ENCODE assay signal across 9 mouse cellular contexts in genomic region chr17:46771616-46772015, GRCm38 (mm10). TPM values are rescaled to one million over a fixed set of nuclear protein-coding genes. Genes with fewer than 3 reads are reported as not detected.
A peak's percentile ranks its signal among the peaks of the same experiment; 100 is the strongest.
DNase-seq lines count a peak whose midpoint lies in the region; ATAC-seq lines count a peak whose summit lies in the region.
"Had no signal": no experiment of that assay in that cellular context is flagged by ENCODE, and none has a peak within 500 bp of the region (broad histone marks: within the 10 kb centered on the region; RNA-seq: fewer than 3 reads in every experiment).

No protein-coding gene starts in this region.

- H3K9ac ChIP-seq in heart, embryonic 15.5 days = no peak overlapping the region
- H3K9ac ChIP-seq in hindbrain, embryonic 11.5 days (ENCODE audit: low read depth, low read length) = peak overlapping the region; percentile 73
- H3K9ac ChIP-seq in midbrain, embryonic 11.5 days (ENCODE audit: low read length) = peak overlapping the region; percentile 81

- H3K9me3 ChIP-seq in heart, embryonic 15.5 days (replicated peaks) = no peaks in the 10 kb centered on the region
- H3K9me3 ChIP-seq in hindbrain, embryonic 11.5 days (ENCODE audit: control insufficient read depth, low read length) = no peaks in the 10 kb centered on the region
- no peaks in the 10 kb centered on the region for H3K9me3 ChIP-seq in midbrain, embryonic 11.5 days (ENCODE audit: control insufficient read depth, low read length)

- ATAC-seq in heart, embryonic 15.5 days (replicated peaks; ENCODE audit: insufficient number of reproducible peaks, insufficient read depth, low FRiP score, low read depth) = no peak
- ATAC-seq in hindbrain, embryonic 11.5 days (ENCODE audit: low FRiP score) = no peak
- no peak for ATAC-seq in midbrain, embryonic 11.5 days (ENCODE audit: low FRiP score)

- H3K27me3 ChIP-seq in heart, embryonic 15.5 days = no peaks in the 10 kb centered on the region
- H3K27me3 ChIP-seq in hindbrain, embryonic 11.5 days (ENCODE audit: control insufficient read depth, insufficient read depth, low read length) = no peaks in the 10 kb centered on the region
- H3K27me3 ChIP-seq in midbrain, embryonic 11.5 days (ENCODE audit: control insufficient read depth, insufficient read depth, low read length) = no peaks in the 10 kb centered on the region

- peaks cover 22% of the 10 kb centered on the region for H3K36me3 ChIP-seq in heart, embryonic 15.5 days
- 0 out of 2 replicates have a peak, but pooled peaks cover 2% of the 10 kb centered on the region for H3K36me3 ChIP-seq in hindbrain, embryonic 11.5 days (ENCODE audit: control insufficient read depth, insufficient read depth, low read length)
- peaks cover 13% of the 10 kb centered on the region for H3K36me3 ChIP-seq in midbrain, embryonic 11.5 days (ENCODE audit: control insufficient read depth, insufficient read depth, low read length)

- H3K4me2 ChIP-seq in heart, embryonic 15.5 days = peak overlapping the region; percentile 82
- peak overlapping the region; percentile 67 for H3K4me2 ChIP-seq in hindbrain, embryonic 11.5 days (replicated peaks; ENCODE audit: low read depth, low read length)
- H3K4me2 ChIP-seq in midbrain, embryonic 11.5 days = peak overlapping the region; percentile 76

- H3K4me3 ChIP-seq in heart, embryonic 15.5 days = peak overlapping the region; percentile 95
- H3K4me3 ChIP-seq in brown adipose tissue, adult 24 weeks (ENCODE audit: insufficient read depth, low read depth, low read length) = peak overlapping the region; percentile 68
- H3K4me3 ChIP-seq in hindbrain, embryonic 11.5 days (ENCODE audit: low read depth, low read length) = peak overlapping the region; percentile 71
- H3K4me3 ChIP-seq in midbrain, embryonic 11.5 days (ENCODE audit: low read depth, low read length) = peak overlapping the region; percentile 84

- intact Hi-C loops in gastrocnemius, postnatal 36 days (cut with DNase I) = no loop called here

- WGBS in heart, embryonic 15.5 days = 58% methylated on average over 17 of the region's 17 CpGs
- WGBS in hindbrain, embryonic 11.5 days = 66% methylated on average over 17 of the region's 17 CpGs
- WGBS in midbrain, embryonic 11.5 days = 70% methylated on average over 17 of the region's 17 CpGs

- no peak for DNase-seq in heart, adult 18-20 months
- DNase-seq in hindbrain, embryonic 11.5 days (ENCODE audit: low spot score) = no peak
- DNase-seq in midbrain, embryonic 11.5 days (ENCODE audit: low spot score, missing footprints) = no peak
- no peak for DNase-seq in urinary bladder, postnatal 36 days (ENCODE audit: low spot score in 2 of 2)
- no peak for DNase-seq in gastrocnemius, postnatal 36 days
- DNase-seq in ovary, adult 18-20 months (ENCODE audit: low spot score) = no peak

- peaks cover 16% of the 10 kb centered on the region for H3K4me1 ChIP-seq in heart, embryonic 15.5 days (replicated peaks)
- peaks cover 4% of the 10 kb centered on the region; the same call in 1 of the 2 replicates for H3K4me1 ChIP-seq in brown adipose tissue, adult 24 weeks (ENCODE audit: control insufficient read depth, insufficient read depth, insufficient read length, low read length)
- H3K4me1 ChIP-seq in hindbrain, embryonic 11.5 days (replicated peaks; ENCODE audit: control insufficient read depth, insufficient read depth, low read length) = 0 out of 2 replicates have a peak, but pooled peaks cover 3% of the 10 kb centered on the region
- H3K4me1 ChIP-seq in midbrain, embryonic 11.5 days (ENCODE audit: control insufficient read depth, insufficient read depth, low read length) = peaks cover 12% of the 10 kb centered on the region

- H3K27ac ChIP-seq in heart, embryonic 15.5 days = peak overlapping the region; percentile 92; the same call in 1 of the 2 replicates
- H3K27ac ChIP-seq in brown adipose tissue, adult 24 weeks (replicated peaks; ENCODE audit: low read depth, low read length) = no peak overlapping the region
- no peak overlapping the region for H3K27ac ChIP-seq in hindbrain, embryonic 11.5 days (ENCODE audit: low read depth, low read length)
- no peak overlapping the region for H3K27ac ChIP-seq in midbrain, embryonic 11.5 days (ENCODE audit: low read depth, low read length)

RNA-seq across cellular contexts. Expression of gene 2310039H08Rik, which starts 0.8 kb away (rescaled TPM):
- polyA plus RNA-seq in heart, embryonic 15.5 days (2015; fragmentation: Nextera tagmentation; extraction: Ambion mirVana) = 49.5 and 51.5 TPM in 2 replicates
- 10 to 100 TPM; 24.4 to 29.4 TPM for total RNA-seq in heart, adult 18-20 months (2021)
- 62.8 and 70.6 TPM in 2 replicates for polyA plus RNA-seq in brown adipose tissue, adult 24 weeks (2012; ENCODE audit: insufficient read depth, insufficient read length, missing spikeins)
- polyA plus RNA-seq in hindbrain, embryonic 11.5 days (2014; fragmentation: Nextera tagmentation; extraction: Ambion mirVana) = 48.4 and 49.2 TPM in 2 replicates
- 55.0 and 57.9 TPM in 2 replicates for polyA plus RNA-seq in midbrain, embryonic 11.5 days (2014; fragmentation: Nextera tagmentation; extraction: Ambion mirVana)
- total RNA-seq in gastrocnemius, postnatal 36 days (2021) = 10 to 100 TPM; 26.8 to 33.5 TPM

RNA-seq across cellular contexts. Expression of gene Ptcra, which starts 8.1 kb away (rescaled TPM):
- polyA plus RNA-seq in heart, embryonic 15.5 days (2015; fragmentation: Nextera tagmentation; extraction: Ambion mirVana) = 2.9 and 25.2 TPM in 2 replicates
- total RNA-seq in heart, adult 18-20 months (2021) = not detected
- not detected in 2 replicates for polyA plus RNA-seq in brown adipose tissue, adult 24 weeks (2012; ENCODE audit: insufficient read depth, insufficient read length, missing spikeins)
- polyA plus RNA-seq in hindbrain, embryonic 11.5 days (2014; fragmentation: Nextera tagmentation; extraction: Ambion mirVana) = 0.34 and 0.53 TPM in 2 replicates
- polyA plus RNA-seq in midbrain, embryonic 11.5 days (2014; fragmentation: Nextera tagmentation; extraction: Ambion mirVana) = 0.48 and 0.70 TPM in 2 replicates
- not detected for total RNA-seq in gastrocnemius, postnatal 36 days (2021)
- polyA plus RNA-seq: large intestine, adult 2 months had no signal

RNA-seq across cellular contexts. Expression of gene Rpl7l1, which starts 10.9 kb away (rescaled TPM):
- 86.3 and 93.7 TPM in 2 replicates for polyA plus RNA-seq in heart, embryonic 15.5 days (2015; fragmentation: Nextera tagmentation; extraction: Ambion mirVana)
- 10 to 100 TPM; 59.8 to 61.8 TPM for total RNA-seq in heart, adult 18-20 months (2021)
- polyA plus RNA-seq in brown adipose tissue, adult 24 weeks (2012; ENCODE audit: insufficient read depth, insufficient read length, missing spikeins) = 51.1 and 77.6 TPM in 2 replicates
- polyA plus RNA-seq in hindbrain, embryonic 11.5 days (2014; fragmentation: Nextera tagmentation; extraction: Ambion mirVana) = 149 and 155 TPM in 2 replicates
- polyA plus RNA-seq in midbrain, embryonic 11.5 days (2014; fragmentation: Nextera tagmentation; extraction: Ambion mirVana) = 170 and 179 TPM in 2 replicates
- total RNA-seq in gastrocnemius, postnatal 36 days (2021) = 10 to 100 TPM; 39.3 to 40.7 TPM

RNA-seq across cellular contexts. Expression of gene Cnpy3, which starts 19.6 kb away (rescaled TPM):
- 43.1 and 55.5 TPM in 2 replicates for polyA plus RNA-seq in heart, embryonic 15.5 days (2015; fragmentation: Nextera tagmentation; extraction: Ambion mirVana)
- 10 to 100 TPM; 16.5 to 18.2 TPM for total RNA-seq in heart, adult 18-20 months (2021)
- 14.2 and 16.3 TPM in 2 replicates for polyA plus RNA-seq in brown adipose tissue, adult 24 weeks (2012; ENCODE audit: insufficient read depth, insufficient read length, missing spikeins)
- 53.4 and 53.9 TPM in 2 replicates for polyA plus RNA-seq in hindbrain, embryonic 11.5 days (2014; fragmentation: Nextera tagmentation; extraction: Ambion mirVana)
- 49.8 and 56.3 TPM in 2 replicates for polyA plus RNA-seq in midbrain, embryonic 11.5 days (2014; fragmentation: Nextera tagmentation; extraction: Ambion mirVana)
- 1 to 10 TPM; 7.6 to 8.9 TPM for total RNA-seq in gastrocnemius, postnatal 36 days (2021)

RNA-seq across cellular contexts. Expression of gene Gnmt, which starts 42.6 kb away (rescaled TPM):
- polyA plus RNA-seq in heart, embryonic 15.5 days (2015; fragmentation: Nextera tagmentation; extraction: Ambion mirVana) = 1.2 and 1.8 TPM in 2 replicates
- total RNA-seq in heart, adult 18-20 months (2021) = 1 to 10 TPM; 3.7 to 4.1 TPM
- 4.0 TPM in 1 of 2 replicates, not detected in the other for polyA plus RNA-seq in brown adipose tissue, adult 24 weeks (2012; ENCODE audit: insufficient read depth, insufficient read length, missing spikeins)
- 0.40 and 0.48 TPM in 2 replicates for polyA plus RNA-seq in hindbrain, embryonic 11.5 days (2014; fragmentation: Nextera tagmentation; extraction: Ambion mirVana)
- polyA plus RNA-seq in midbrain, embryonic 11.5 days (2014; fragmentation: Nextera tagmentation; extraction: Ambion mirVana) = 0.37 and 0.82 TPM in 2 replicates
- 1 to 10 TPM; 1.1 to 2.1 TPM for total RNA-seq in gastrocnemius, postnatal 36 days (2021)
